Mouse (Mus musculus) macrophage (primary cell): ENCODE measurements around the gene Rad51b. TPM values are rescaled to one million over a fixed set of nuclear protein-coding genes. Genes with fewer than 3 reads are reported as not detected.

Source experiments
- H3K27ac ChIP-seq: fragments of 350-480 bp; formaldehyde crosslinking; 2 replicates; pipeline ENCODE4 v1.9.0; 2021
- H3K36me3 ChIP-seq: fragments of 350-480 bp; formaldehyde crosslinking; 2 replicates; pipeline ENCODE4 v1.9.0; 2021; ENCODE audit errors: inconsistent target
- H3K4me3 ChIP-seq: fragments of 350-480 bp; formaldehyde crosslinking; 2 replicates; pipeline ENCODE4 v1.9.0; 2021; ENCODE audit errors: inconsistent target
- H3K79me2 ChIP-seq: fragments of 350-480 bp; formaldehyde crosslinking; 2 replicates; pipeline ENCODE4 v1.9.0; 2021; ENCODE audit errors: inconsistent target
- WGBS: methylation state at CpG from one replicate; pipeline ENCODE4 v1.1.7; 2026; ENCODE audit warnings: inconsistent platforms; ENCODE audit not compliant: missing documents; 5-methylcytosine and 5-hydroxymethylcytosine counted together
- polyA plus RNA-seq: library from polyadenylated mRNA; stranded (reverse); fragments of 250-400 nt; gene quantifications from 3 replicates; pipeline ENCODE4 v1.2.4, GENCODE M21; 2018; ENCODE audit warnings: inconsistent platforms

The Rad51b gene
- polyA plus RNA-seq, 1 experiment from 2014 or later = 1.3 TPM

DNA sequence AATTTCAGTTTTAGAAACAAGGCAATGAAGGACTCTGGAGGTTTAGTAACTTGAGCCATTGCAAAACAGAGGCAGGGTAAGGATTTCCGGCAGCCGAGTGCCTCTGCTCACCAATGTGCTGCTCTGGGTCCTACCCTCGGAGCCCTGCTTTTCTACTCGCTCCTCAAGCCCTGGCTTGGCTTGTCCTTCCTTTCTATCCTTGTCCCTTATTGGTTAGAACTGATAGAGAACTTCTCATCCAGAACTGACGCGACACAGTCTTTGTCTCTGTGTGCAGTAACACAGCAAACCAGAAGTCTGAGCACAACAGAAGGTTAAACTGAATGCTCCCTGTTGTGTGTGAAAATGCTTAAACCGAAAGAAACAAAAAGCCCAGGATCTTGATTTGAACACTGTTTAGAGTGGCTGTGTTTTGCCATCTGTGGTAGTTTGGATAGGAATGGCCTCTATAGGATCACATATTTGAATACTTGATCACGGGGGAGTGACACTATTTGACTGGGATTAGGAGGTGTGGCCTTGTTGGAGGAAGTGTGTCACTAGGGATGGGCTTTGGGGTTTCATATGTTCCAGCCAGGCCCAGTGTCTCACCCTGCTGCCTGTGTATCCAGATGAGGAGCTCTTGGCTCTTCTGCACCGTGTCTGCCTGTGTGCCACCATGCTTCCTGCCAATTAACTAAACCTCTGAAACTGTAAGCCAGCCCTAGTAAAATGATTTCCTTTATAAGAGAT lies 389.7 kb downstream of the Rad51b start:
- no peaks in the 10 kb centered on the region for H3K36me3 ChIP-seq
- no peak overlapping the region for H3K27ac ChIP-seq
- H3K4me3 ChIP-seq = no peak overlapping the region
- no peaks in the 10 kb centered on the region for H3K79me2 ChIP-seq
- 84% methylated on average over 9 of the region's 9 CpGs for WGBS

DNA sequence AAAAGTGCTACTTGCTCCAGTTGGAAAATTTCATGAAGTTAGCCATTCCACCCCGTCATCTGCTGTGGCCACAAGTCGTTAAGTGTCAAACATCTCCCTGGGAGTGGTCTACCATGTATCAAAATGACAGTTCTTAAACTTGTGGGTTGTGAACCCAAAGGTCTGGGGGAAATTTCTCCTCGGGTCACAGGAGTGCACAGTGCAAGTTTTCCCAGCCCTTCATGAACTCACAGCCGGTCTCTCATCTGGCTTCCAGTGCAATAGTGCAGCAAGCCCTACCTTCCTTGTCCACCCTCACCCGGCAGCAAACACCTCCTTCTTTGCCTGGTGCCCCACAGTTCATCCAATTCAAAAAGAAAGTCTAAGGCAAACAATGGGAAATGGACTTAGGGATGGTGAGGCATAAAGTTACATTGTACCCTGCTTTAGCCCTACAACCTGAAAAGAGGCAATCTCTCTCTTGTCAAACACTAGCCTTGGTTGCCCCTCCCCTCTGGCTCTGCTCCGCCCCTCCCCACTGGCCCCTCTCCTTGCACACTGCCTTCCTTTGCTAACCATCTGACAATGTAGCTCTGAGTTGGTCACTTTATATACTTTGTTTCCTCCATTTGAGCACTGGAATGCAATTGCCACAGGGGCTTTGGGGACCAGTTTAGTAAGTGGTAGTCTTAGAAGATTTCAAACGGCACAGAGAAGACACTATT lies 390.8 kb downstream of the Rad51b start:
- 87% methylated on average over 6 of the region's 7 CpGs for WGBS
- Histone ChIP-seq H3K79me2 (no peaks in the 10 kb centered on the region), H3K36me3 (no peaks in the 10 kb centered on the region), H3K27ac (no peak overlapping the region), H3K4me3 (no peak overlapping the region)

DNA sequence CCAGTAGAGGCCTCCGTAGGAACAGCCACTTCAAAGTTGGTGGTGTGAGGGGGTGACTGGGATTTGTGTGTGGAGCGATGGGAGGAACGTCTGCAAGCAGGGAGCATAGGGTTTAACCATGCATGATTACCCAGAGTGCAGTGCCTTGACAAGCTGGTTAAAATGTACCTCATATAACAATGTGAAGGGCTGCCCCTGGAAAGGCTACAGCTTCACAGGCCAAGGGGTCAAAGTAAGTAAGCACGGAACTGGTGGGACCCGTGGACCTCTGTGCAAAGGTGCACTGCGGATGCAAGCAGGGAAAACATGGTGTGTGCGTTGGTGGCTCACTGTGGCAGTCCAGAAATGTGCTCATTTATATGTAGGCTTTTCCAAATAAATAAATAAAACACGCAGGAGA lies 392.2 kb downstream of the Rad51b start:
- WGBS = 97% methylated on average over 8 of the region's 8 CpGs
- H3K79me2 ChIP-seq = no peaks in the 10 kb centered on the region
- no peak overlapping the region for H3K4me3 ChIP-seq
- H3K36me3 ChIP-seq = no peaks in the 10 kb centered on the region
- no peak overlapping the region for H3K27ac ChIP-seq

DNA sequence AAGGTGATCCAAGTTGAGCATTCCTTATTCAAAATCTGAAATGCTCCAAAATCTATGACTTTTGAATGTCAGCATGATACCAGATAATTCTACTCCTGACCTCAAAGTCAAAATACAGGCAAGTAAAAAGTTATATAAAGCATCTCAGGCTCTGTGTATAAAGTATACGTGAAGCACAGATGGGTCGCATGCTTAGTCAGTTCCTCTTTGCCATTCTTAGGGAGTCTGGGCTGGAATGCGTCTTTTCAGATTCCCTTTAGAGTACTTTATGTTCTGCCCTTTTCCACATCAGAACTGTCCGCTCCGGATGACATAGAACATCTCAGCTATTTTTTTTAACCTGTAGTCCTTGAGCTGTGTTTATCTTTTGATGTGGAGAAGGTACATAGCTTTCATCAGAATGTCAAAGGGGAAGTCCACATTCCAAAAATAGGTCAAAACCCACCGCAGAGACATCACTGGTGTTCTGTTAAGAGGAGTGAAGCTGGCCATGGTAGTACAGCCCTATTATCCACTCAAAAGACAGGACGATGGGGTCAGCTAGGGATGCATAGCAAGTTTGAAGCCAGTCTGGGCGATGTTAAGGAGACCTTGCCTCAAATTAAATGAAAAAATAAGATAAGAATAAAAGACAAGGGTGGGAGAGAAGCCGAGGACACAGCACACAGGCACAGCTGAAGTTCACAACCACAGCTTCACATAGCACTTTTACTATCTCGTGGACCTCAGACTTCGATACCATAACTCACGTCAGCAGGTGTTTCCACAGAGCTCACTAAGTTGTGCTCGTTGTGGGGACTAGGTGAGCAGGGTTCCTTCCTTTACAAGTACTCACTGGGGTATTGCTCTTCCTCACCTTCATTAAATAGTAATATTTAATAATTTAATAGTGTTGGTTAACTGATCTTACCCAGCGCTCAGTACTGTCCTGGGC lies 395.1 kb downstream of the Rad51b start:
- 37% methylated on average over 14 of the region's 14 CpGs for WGBS
- Histone ChIP-seq H3K27ac (no peak overlapping the region), H3K4me3 (no peak overlapping the region), H3K79me2 (no peaks in the 10 kb centered on the region), H3K36me3 (no peaks in the 10 kb centered on the region)

DNA sequence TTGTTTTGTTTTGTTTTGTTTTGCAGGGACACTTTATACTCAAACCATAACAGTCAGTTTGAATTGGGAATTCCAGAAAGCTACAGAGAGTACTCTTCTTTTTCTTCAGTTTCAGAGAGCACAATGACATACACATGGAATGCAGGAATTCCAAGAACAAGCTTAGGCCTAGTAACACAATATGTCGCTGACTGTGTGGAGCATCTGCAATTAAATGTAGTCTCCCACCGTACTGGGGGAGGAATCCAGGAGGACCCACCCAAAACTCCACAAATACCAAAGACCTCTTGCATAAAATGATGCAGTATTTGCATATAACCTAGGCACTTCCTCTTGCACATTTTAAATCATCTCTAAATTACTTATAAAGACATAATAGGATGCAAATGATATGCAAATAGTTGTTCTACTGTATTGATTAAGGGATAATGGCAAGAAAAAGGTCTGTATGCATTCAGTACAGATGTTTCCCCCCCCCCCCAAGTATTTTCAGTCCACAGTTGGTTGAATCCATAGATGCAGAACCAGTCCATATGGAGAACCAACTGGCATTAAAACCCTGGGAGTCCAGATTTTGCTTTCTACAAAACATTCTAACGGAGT lies 398.9 kb downstream of the Rad51b start:
- Histone ChIP-seq H3K4me3 (no peak overlapping the region), H3K36me3 (no peaks in the 10 kb centered on the region), H3K27ac (no peak overlapping the region), H3K79me2 (no peaks in the 10 kb centered on the region)
- WGBS = 92% methylated on average over 3 of the region's 3 CpGs

DNA sequence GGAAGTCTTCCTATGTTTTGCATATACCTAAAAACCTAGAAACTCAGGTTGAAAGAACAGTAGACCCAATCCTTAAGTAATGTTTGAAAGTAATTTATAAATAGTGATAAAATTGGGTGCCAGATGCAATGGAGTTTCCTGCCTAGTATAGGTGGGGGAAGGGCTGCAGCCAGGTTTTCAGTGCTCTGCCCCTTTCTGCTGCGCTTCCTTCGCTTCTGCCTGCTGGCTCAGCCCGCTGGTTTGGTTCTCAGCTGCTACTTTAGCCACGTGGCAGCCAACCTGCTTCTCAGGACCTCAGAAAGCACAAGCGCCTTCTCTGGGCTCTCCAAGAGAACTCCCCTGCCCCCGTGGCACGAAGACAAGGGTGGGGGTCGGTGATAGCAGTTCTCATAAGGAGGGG lies 406.5 kb downstream of the Rad51b start:
- no peaks in the 10 kb centered on the region for H3K36me3 ChIP-seq
- H3K4me3 ChIP-seq = no peak overlapping the region
- 91% methylated on average over 8 of the region's 8 CpGs for WGBS
- H3K79me2 ChIP-seq = no peaks in the 10 kb centered on the region
- no peak overlapping the region for H3K27ac ChIP-seq

DNA sequence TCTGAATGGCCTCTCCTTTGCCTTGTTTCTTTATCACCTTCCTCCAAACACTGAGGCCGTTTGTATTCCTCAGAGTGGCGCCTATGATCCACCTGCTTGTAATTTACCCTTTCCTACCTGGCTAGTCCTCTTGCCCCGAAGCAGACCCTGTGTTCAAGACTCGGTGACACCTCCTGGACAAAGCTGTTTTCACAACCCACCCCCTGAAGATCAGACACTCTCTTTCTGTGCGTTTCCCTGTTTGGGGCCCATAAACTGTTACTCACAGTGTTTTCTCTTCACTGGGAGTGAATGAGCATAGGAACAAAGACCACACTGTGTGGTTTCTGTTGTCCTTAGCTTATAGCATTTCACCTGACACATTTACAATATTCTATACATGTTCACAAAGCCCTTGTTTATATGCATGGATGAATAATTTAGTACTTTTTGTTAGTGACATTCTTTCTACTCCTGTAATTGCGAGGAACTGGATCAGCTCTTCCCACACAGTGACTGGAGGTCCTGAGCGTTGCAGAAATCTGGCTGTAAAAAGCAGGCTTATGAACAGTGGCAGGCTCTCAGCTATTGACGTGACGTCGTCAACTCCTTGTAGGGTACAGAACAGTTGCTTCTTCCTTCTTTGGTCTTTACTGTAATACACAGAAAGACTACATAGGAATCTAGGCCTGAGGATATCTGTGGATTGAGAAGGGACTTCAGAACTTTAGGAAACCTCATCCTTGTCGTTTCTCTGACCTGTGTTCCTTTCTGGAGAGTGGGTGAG lies 408.6 kb downstream of the Rad51b start:
- 91% methylated on average over 11 of the region's 11 CpGs for WGBS
- Histone ChIP-seq H3K36me3 (no peaks in the 10 kb centered on the region), H3K4me3 (no peak overlapping the region)

DNA sequence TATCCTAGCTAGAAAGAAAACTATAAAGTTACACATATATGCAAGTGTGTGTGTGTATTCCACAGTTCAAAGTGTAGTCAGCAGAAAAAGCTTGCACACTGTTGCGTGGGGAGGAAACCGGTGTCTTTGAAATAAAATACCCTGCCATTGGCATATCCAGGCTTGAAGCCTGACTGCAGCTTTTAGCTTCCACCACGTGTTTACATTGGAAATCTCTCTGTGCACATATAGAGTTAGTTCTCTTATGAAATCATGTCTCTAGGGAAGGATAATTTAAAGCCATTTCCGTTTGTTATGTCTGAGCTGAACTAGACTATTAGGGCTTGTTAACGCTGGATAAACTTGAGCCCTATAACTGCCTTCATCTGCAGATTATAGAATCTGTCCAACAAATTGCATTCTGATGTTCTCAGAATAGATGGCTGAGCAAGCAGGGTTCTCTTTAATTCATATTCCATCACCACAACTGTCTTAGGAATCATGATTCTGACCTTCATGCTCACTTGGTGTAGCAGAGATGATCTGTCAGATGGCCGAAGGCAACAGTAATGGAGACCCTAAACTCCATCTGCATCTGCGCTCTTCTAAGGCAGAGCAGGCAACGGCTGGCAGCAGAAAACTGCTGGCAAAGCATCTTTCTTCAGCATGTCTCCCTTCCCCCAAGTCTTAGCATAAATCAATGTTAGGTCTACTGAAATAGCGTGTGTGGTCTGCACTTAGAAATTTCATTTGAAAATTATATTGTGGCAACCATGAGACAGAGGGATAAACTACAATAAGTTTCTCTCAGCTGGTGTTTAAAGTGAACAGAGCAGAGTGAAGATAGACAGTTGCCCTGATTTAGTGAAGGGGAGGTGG lies 410.7 kb downstream of the Rad51b start:
- Histone ChIP-seq H3K27ac (no peak overlapping the region), H3K79me2 (no peaks in the 10 kb centered on the region), H3K36me3 (no peaks in the 10 kb centered on the region), H3K4me3 (no peak overlapping the region)
- 93% methylated on average over 9 of the region's 9 CpGs for WGBS

More for the DNA sequence above, 408.6 kb downstream of the Rad51b start:
- H3K79me2 ChIP-seq = no peaks in the 10 kb centered on the region
- no peak overlapping the region for H3K27ac ChIP-seq

DNA sequence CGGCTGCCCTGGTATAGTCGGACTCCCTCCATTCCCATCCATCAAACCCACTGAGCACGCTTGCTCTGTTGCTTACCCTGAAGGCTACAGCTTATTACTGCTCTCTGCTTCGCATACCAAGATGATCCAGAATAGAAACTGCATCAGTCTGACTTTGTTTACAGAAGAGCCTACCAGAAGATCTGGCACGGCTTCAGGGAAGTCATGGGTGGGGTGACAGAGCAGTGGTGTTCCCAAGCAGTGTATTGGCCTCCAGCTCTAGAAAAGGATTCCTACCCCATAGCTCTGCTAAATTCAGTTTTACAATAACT lies 411.3 kb downstream of the Rad51b start:
- Histone ChIP-seq H3K36me3 (no peaks in the 10 kb centered on the region), H3K79me2 (no peaks in the 10 kb centered on the region), H3K4me3 (no peak overlapping the region), H3K27ac (no peak overlapping the region)
- 93% methylated on average over 5 of the region's 5 CpGs for WGBS

DNA sequence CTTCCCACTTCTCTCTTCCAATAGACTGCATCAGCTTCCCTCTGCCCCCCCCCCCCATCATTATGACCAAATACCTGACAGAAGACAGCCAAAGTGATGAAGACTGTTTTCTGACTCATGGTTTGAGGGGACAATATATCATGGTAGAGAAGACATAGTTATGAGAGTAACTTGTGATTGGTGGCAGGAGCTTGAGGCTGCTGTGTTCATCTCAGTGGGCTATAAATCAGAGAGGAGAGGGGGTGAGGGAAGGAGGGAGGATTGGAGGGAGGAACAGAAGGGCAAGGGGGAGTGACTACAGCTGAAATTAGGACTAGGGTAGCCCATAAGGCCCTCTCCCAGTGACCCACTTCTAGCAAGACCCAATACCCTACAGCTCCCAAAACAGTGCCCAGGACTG lies 416.2 kb downstream of the Rad51b start:
- no peaks in the 10 kb centered on the region for H3K36me3 ChIP-seq
- H3K27ac ChIP-seq = no peak overlapping the region
- H3K79me2 ChIP-seq = no peaks in the 10 kb centered on the region
- H3K4me3 ChIP-seq = no peak overlapping the region

DNA sequence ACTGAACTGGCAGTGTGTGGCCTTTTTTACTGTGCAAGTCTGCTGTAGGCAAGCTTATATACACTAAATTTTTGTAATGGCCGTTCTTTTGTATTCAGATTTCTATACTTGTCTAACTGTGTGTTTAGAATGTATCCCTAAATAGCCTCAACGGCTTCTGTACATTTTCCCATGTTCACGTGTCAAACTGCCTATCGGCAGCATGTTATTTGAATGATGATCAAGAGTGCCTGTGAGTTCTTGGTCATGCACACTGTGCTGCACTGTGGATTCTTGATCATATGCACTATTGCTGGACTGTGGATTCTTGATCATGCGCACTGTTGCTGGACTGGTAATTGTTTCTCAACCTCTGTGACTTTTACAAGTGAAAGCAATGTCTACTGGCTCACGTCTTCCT lies 417.4 kb downstream of the Rad51b start:
- no peaks in the 10 kb centered on the region for H3K36me3 ChIP-seq
- 96% methylated on average over 6 of the region's 6 CpGs for WGBS
- no peak overlapping the region for H3K4me3 ChIP-seq
- H3K27ac ChIP-seq = no peak overlapping the region
- H3K79me2 ChIP-seq = no peaks in the 10 kb centered on the region

DNA sequence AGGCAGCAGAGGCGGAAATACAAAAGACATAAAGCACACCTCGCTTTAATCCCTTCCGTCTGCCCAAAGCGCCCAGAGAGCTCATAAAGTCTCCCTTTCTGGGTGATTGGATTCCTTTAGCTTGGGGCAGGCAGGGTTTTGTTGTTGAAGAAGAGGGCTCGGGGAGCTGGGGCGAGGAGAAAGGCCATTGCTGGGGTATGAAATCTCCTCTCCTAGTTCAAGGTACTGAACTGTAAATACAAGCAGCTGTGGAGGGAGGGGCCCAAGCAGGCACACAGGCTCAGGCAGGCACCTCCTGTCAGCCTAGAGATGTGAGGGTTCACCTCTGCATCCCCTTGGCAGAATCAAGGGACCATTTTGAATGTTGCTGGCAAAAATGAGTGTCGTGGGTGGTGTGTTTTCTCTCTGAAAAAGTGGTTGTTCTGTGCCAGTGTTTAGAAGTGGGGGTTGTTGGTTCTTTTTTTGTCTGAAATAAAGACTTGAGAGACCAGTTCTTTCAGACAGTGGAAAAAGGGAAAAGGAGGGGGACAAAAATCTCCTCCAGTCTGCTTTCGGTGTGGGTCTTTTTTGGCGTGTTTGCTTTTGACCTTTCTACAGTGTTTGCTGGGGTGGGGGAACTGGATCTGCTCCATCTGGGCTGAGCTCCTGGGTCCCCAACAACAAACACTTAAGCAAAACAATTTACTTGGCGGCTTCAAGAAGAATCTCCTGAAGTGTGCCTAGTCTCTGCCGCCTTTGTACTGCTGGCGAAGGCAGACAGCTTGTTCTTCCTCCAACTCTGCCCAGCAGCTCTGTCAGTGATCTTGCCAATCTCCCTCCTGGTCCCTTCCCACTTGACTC lies 418.6 kb downstream of the Rad51b start:
- H3K4me3 ChIP-seq = no peak overlapping the region
- 95% methylated on average over 12 of the region's 12 CpGs for WGBS
- H3K27ac ChIP-seq = no peak overlapping the region
- H3K79me2 ChIP-seq = no peaks in the 10 kb centered on the region
- H3K36me3 ChIP-seq = no peaks in the 10 kb centered on the region
